Mouse (Mus musculus): Measurements from ENCODE around the gene Sost. TPM values are rescaled to one million over a fixed set of nuclear protein-coding genes. Genes with fewer than 3 reads are reported as not detected.

Sost gene
- polyA plus RNA-seq, 1 experiment from 2014 or later = 0.23 TPM

GRCm38 (mm10) chr11:101968311-101968710 is 1.5 kb upstream of the Sost start:
- no peak overlapping the region for H3K27ac ChIP-seq (replicated peaks)
- ATAC-seq (ENCODE audit: low FRiP score) = 0 out of 2 replicates have a peak, but pooled peaks have one; percentile 18
- H3K27me3 ChIP-seq (replicated peaks) = peaks cover 48% of the 10 kb centered on the region
- no peaks in the 10 kb centered on the region for H3K9me3 ChIP-seq (replicated peaks)
- no peaks in the 10 kb centered on the region for H3K36me3 ChIP-seq
- no peak overlapping the region for H3K9ac ChIP-seq (replicated peaks)
- H3K4me2 ChIP-seq = no peak overlapping the region
- peaks cover 32% of the 10 kb centered on the region for H3K4me1 ChIP-seq
- 8% methylated on average over 7 of the region's 7 CpGs for WGBS
- H3K4me3 ChIP-seq (replicated peaks) = no peak overlapping the region

- H3K27me3 ChIP-seq (replicated peaks) = peaks cover 74% of the 10 kb centered on the region
- H3K4me3 ChIP-seq (replicated peaks) = no peak overlapping the region
- no peak overlapping the region for H3K9ac ChIP-seq (replicated peaks)
- no peak overlapping the region for H3K4me2 ChIP-seq
- peaks cover 39% of the 10 kb centered on the region for H3K4me1 ChIP-seq
- no peaks in the 10 kb centered on the region for H3K9me3 ChIP-seq (replicated peaks)
- ATAC-seq (ENCODE audit: low FRiP score) = no peak
- WGBS = 0% methylated on average over 2 of the region's 2 CpGs
- no peaks in the 10 kb centered on the region for H3K36me3 ChIP-seq
- H3K27ac ChIP-seq (replicated peaks) = no peak overlapping the region
Observed at GRCm38 (mm10) chr11:101965553-101965952, 1.3 kb downstream of the Sost start.

- Histone ChIP-seq H3K9ac (replicated peaks) (no peak overlapping the region), H3K27me3 (replicated peaks) (peaks cover 80% of the 10 kb centered on the region), H3K4me3 (replicated peaks) (peak overlapping the region; percentile 60; the same call in 1 of the 2 replicates), H3K9me3 (replicated peaks) (no peaks in the 10 kb centered on the region), H3K4me1 (peaks cover 39% of the 10 kb centered on the region), H3K4me2 (peak overlapping the region; percentile 97), H3K27ac (replicated peaks) (no peak overlapping the region), H3K36me3 (no peaks in the 10 kb centered on the region)
- no peak for ATAC-seq (ENCODE audit: low FRiP score)
- under 1% methylated on average over 8 of the region's 8 CpGs for WGBS
Observed at GRCm38 (mm10) chr11:101964647-101965046, 2.2 kb downstream of the Sost start.

- peak overlapping the region; percentile 60 for H3K4me3 ChIP-seq (replicated peaks)
- no peak overlapping the region for H3K27ac ChIP-seq (replicated peaks)
- under 1% methylated on average over 78 of the region's 78 CpGs for WGBS
- H3K4me1 ChIP-seq = peaks cover 38% of the 10 kb centered on the region
- ATAC-seq (ENCODE audit: low FRiP score) = peak; percentile 39; the same call in 1 of the 2 replicates
- no peaks in the 10 kb centered on the region for H3K9me3 ChIP-seq (replicated peaks)
- peak overlapping the region; percentile 62 for H3K9ac ChIP-seq (replicated peaks)
- H3K27me3 ChIP-seq (replicated peaks) = peaks cover 83% of the 10 kb centered on the region
- H3K4me2 ChIP-seq = peak overlapping the region; percentile 97
- H3K36me3 ChIP-seq = no peaks in the 10 kb centered on the region
Observed at GRCm38 (mm10) chr11:101963473-101964291, 3.1 kb downstream of the Sost start.

GRCm38 (mm10) chr11:101963043-101963442 is 3.8 kb downstream of the Sost start:
- Histone ChIP-seq H3K36me3 (no peaks in the 10 kb centered on the region), H3K27ac (replicated peaks) (no peak overlapping the region), H3K4me1 (peaks cover 32% of the 10 kb centered on the region), H3K4me2 (peak overlapping the region; percentile 97), H3K9me3 (replicated peaks) (no peaks in the 10 kb centered on the region), H3K4me3 (replicated peaks) (peak overlapping the region; percentile 60), H3K9ac (replicated peaks) (no peak overlapping the region), H3K27me3 (replicated peaks) (peaks cover 79% of the 10 kb centered on the region)
- no peak for ATAC-seq (ENCODE audit: low FRiP score)
- 4% methylated on average over 11 of the region's 11 CpGs for WGBS

GRCm38 (mm10) chr11:101957476-101957875 is 9.3 kb downstream of the Sost start:
- no peak for ATAC-seq (ENCODE audit: low FRiP score)
- Histone ChIP-seq H3K9me3 (replicated peaks) (no peaks in the 10 kb centered on the region), H3K36me3 (no peaks in the 10 kb centered on the region), H3K4me2 (no peak overlapping the region), H3K27ac (replicated peaks) (no peak overlapping the region), H3K9ac (replicated peaks) (no peak overlapping the region), H3K4me1 (peaks cover 12% of the 10 kb centered on the region), H3K27me3 (replicated peaks) (peaks cover 35% of the 10 kb centered on the region), H3K4me3 (replicated peaks) (no peak overlapping the region)
- 42% methylated on average over 5 of the region's 5 CpGs for WGBS

GRCm38 (mm10) chr11:101953441-101953840 is 13.4 kb downstream of the Sost start:
- 82% methylated on average over 4 of the region's 4 CpGs for WGBS
- Histone ChIP-seq H3K4me1 (peaks cover 12% of the 10 kb centered on the region), H3K9ac (replicated peaks) (no peak overlapping the region), H3K27ac (replicated peaks) (no peak overlapping the region), H3K4me2 (no peak overlapping the region; the same call in 1 of the 2 replicates), H3K9me3 (replicated peaks) (no peaks in the 10 kb centered on the region), H3K27me3 (replicated peaks) (0 out of 2 replicates have a peak, but pooled peaks cover 9% of the 10 kb centered on the region), H3K36me3 (no peaks in the 10 kb centered on the region), H3K4me3 (replicated peaks) (no peak overlapping the region)
- ATAC-seq (ENCODE audit: low FRiP score) = no peak

GRCm38 (mm10) chr11:101952541-101953341 is 14.1 kb downstream of the Sost start:
- 0 out of 2 replicates have a peak, but pooled peaks cover 9% of the 10 kb centered on the region for H3K27me3 ChIP-seq (replicated peaks)
- no peaks in the 10 kb centered on the region for H3K36me3 ChIP-seq
- ATAC-seq (ENCODE audit: low FRiP score) = no peak
- peaks cover 12% of the 10 kb centered on the region for H3K4me1 ChIP-seq
- H3K9me3 ChIP-seq (replicated peaks) = no peaks in the 10 kb centered on the region
- 36% methylated on average over 24 of the region's 24 CpGs for WGBS
- H3K9ac ChIP-seq (replicated peaks) = no peak overlapping the region
- no peak overlapping the region for H3K27ac ChIP-seq (replicated peaks)
- H3K4me3 ChIP-seq (replicated peaks) = no peak overlapping the region
- peak overlapping the region; percentile 9; the same call in 1 of the 2 replicates for H3K4me2 ChIP-seq

GRCm38 (mm10) chr11:101950021-101950420 is 16.8 kb downstream of the Sost start:
- Histone ChIP-seq H3K4me3 (replicated peaks) (no peak overlapping the region), H3K4me2 (no peak overlapping the region), H3K9ac (replicated peaks) (no peak overlapping the region), H3K36me3 (no peaks in the 10 kb centered on the region), H3K27ac (replicated peaks) (no peak overlapping the region), H3K27me3 (replicated peaks) (0 out of 2 replicates have a peak, but pooled peaks cover 3% of the 10 kb centered on the region), H3K4me1 (peaks cover 8% of the 10 kb centered on the region), H3K9me3 (replicated peaks) (no peaks in the 10 kb centered on the region)
- no peak for ATAC-seq (ENCODE audit: low FRiP score)
- WGBS = 90% methylated on average over 5 of the region's 5 CpGs

GRCm38 (mm10) chr11:101946525-101946924 is 20.3 kb downstream of the Sost start:
- WGBS = 24% methylated on average over 5 of the region's 5 CpGs
- no peaks in the 10 kb centered on the region for H3K36me3 ChIP-seq
- no peaks in the 10 kb centered on the region for H3K9me3 ChIP-seq (replicated peaks)
- H3K4me2 ChIP-seq = no peak overlapping the region
- ATAC-seq (ENCODE audit: low FRiP score) = no peak
- no peaks in the 10 kb centered on the region for H3K4me1 ChIP-seq
- 0 out of 2 replicates have a peak, but pooled peaks cover 2% of the 10 kb centered on the region for H3K27me3 ChIP-seq (replicated peaks)
- H3K9ac ChIP-seq (replicated peaks) = no peak overlapping the region
- no peak overlapping the region for H3K4me3 ChIP-seq (replicated peaks)
- no peak overlapping the region for H3K27ac ChIP-seq (replicated peaks)

GRCm38 (mm10) chr11:101943055-101943454 is 23.8 kb downstream of the Sost start:
- 45% methylated on average over 3 of the region's 3 CpGs for WGBS
- no peak overlapping the region for H3K9ac ChIP-seq (replicated peaks)

More at GRCm38 (mm10) chr11:101943055-101943454, 23.8 kb downstream of the Sost start:
- no peaks in the 10 kb centered on the region for H3K36me3 ChIP-seq
- no peak overlapping the region for H3K27ac ChIP-seq (replicated peaks)
- no peak overlapping the region for H3K4me2 ChIP-seq
- H3K9me3 ChIP-seq (replicated peaks) = no peaks in the 10 kb centered on the region
- no peak overlapping the region for H3K4me3 ChIP-seq (replicated peaks)
- no peaks in the 10 kb centered on the region for H3K4me1 ChIP-seq
- no peak for ATAC-seq (ENCODE audit: low FRiP score)
- H3K27me3 ChIP-seq (replicated peaks) = peaks cover 10% of the 10 kb centered on the region; the same call in 1 of the 2 replicates

Measured in neural tube, embryonic 15.5 days (tissue).